Mouse (Mus musculus) erythroblast, embryonic 14.5 days (primary cell): ENCODE measurements around the gene Cstad.

ENCODE experiments used
- GATA1 ChIP-seq: IDR thresholded peaks from 2 replicates; pipeline ENCODE4 v1.6.1; 2012; ENCODE audit warnings: low read length, inconsistent platforms, mixed read lengths
- TAL1 ChIP-seq: IDR thresholded peaks from 3 replicates; pipeline ENCODE4 v1.6.1; 2012; ENCODE audit warnings: low read length, inconsistent platforms, mixed read lengths

- TF ChIP-seq GATA1 = no peak
- no peak for TF ChIP-seq TAL1
Measured at GRCm38 (mm10) chr2:30592951-30593350, 1.9 kb upstream of the Cstad start.
